Mouse (Mus musculus) lung, embryonic 16.5 days (tissue): ENCODE measurements around the gene Zfp663. TPM values are rescaled to one million over a fixed set of nuclear protein-coding genes. Genes with fewer than 3 reads are reported as not detected.

Experiments used
- ATAC-seq: fragments of 200-750 bp; cut with Nextera tagmentation; 2 replicates; pipeline ENCODE4 v1.8.0; 2017; ENCODE audit warnings: low read depth, mild to moderate bottlenecking, moderate library complexity
- H3K27ac ChIP-seq: fragments of 300-500 bp; sonication (generic); 2 replicates; pipeline ENCODE4 v1.5.1; 2014; ENCODE audit warnings: mild to moderate bottlenecking, control low read depth, low read length
- H3K27me3 ChIP-seq: fragments of 300-500 bp; sonication (generic); 2 replicates; pipeline ENCODE4 v1.6.1; 2014; ENCODE audit warnings: low read depth, low read length, mixed read lengths; ENCODE audit not compliant: control insufficient read depth, insufficient read depth
- H3K36me3 ChIP-seq: fragments of 300-500 bp; sonication (generic); 2 replicates; pipeline ENCODE4 v1.6.1; 2014; ENCODE audit warnings: low read length; ENCODE audit not compliant: control insufficient read depth, insufficient read depth
- H3K4me1 ChIP-seq: fragments of 300-500 bp; sonication (generic); replicated peaks from 2 replicates; pipeline ENCODE4 v1.6.1; 2014; ENCODE audit warnings: low read length, mixed read lengths; ENCODE audit not compliant: control insufficient read depth, insufficient read depth
- H3K4me2 ChIP-seq: fragments of 300-500 bp; sonication (generic); 2 replicates; pipeline ENCODE4 v1.6.1; 2014; ENCODE audit warnings: low read depth, low read length, control low read depth
- H3K4me3 ChIP-seq: fragments of 300-500 bp; sonication (generic); 2 replicates; pipeline ENCODE4 v1.5.1; 2014; ENCODE audit warnings: mild to moderate bottlenecking, low read length, control low read depth
- H3K9ac ChIP-seq: fragments of 300-500 bp; sonication (generic); 2 replicates; pipeline ENCODE4 v1.6.1; 2014; ENCODE audit warnings: low read length, control low read depth
- H3K9me3 ChIP-seq: fragments of 300-500 bp; sonication (generic); 2 replicates; pipeline ENCODE4 v1.6.1; 2016; ENCODE audit warnings: low read length; ENCODE audit not compliant: control insufficient read depth
- WGBS: fragments of 180-500 bp; shearing (Covaris S2); extraction: QIAGEN DNeasy Blood & Tissue Kit; methylation state at CpG from one replicate; pipeline ENCODE4 v1.1.7; 2014; 5-methylcytosine and 5-hydroxymethylcytosine counted together
- polyA plus RNA-seq: library from polyadenylated mRNA; unstranded; fragments of >200 nt; fragmentation: Nextera tagmentation; extraction: Ambion mirVana; gene quantifications from 2 replicates; pipeline ENCODE4 v1.2.1, GENCODE M21; 2015

The Zfp663 gene
- polyA plus RNA-seq, 1 experiment from 2014 or later: 1.9 TPM

GRCm38 (mm10) chr2:165398164-165398785 is 29.7 kb upstream of the Zfp663 start:
- no peak overlapping the region for H3K4me2 ChIP-seq
- no peaks in the 10 kb centered on the region for H3K27me3 ChIP-seq
- no peaks in the 10 kb centered on the region for H3K36me3 ChIP-seq
- ATAC-seq: no peak
- WGBS: 63% methylated on average over 15 of the region's 15 CpGs
- H3K9ac ChIP-seq: no peak overlapping the region
- H3K27ac ChIP-seq: no peak overlapping the region
- H3K4me3 ChIP-seq: no peak overlapping the region
- peaks cover 7% of the 10 kb centered on the region; the same call in 1 of the 2 replicates for H3K4me1 ChIP-seq
- no peaks in the 10 kb centered on the region for H3K9me3 ChIP-seq

GRCm38 (mm10) chr2:165397502-165398163 is 29.1 kb upstream of the Zfp663 start:
- H3K27ac ChIP-seq: no peak overlapping the region
- WGBS: 65% methylated on average over 23 of the region's 23 CpGs

GRCm38 (mm10) chr2:165396831-165397501 is 28.4 kb upstream of the Zfp663 start:
- Histone ChIP-seq H3K4me1 (peaks cover 7% of the 10 kb centered on the region; the same call in 1 of the 2 replicates), H3K27me3 (no peaks in the 10 kb centered on the region), H3K27ac (no peak overlapping the region), H3K9me3 (no peaks in the 10 kb centered on the region), H3K9ac (peak overlapping the region; percentile 14; the same call in 1 of the 2 replicates), H3K36me3 (no peaks in the 10 kb centered on the region), H3K4me2 (no peak overlapping the region), H3K4me3 (no peak overlapping the region)
- peak; percentile 34; the same call in 1 of the 2 replicates for ATAC-seq
- WGBS: 41% methylated on average over 20 of the region's 20 CpGs

More at GRCm38 (mm10) chr2:165397502-165398163, 29.1 kb upstream of the Zfp663 start:
- Histone ChIP-seq H3K9ac (no peak overlapping the region; the same call in 1 of the 2 replicates), H3K4me2 (no peak overlapping the region), H3K9me3 (no peaks in the 10 kb centered on the region), H3K36me3 (no peaks in the 10 kb centered on the region), H3K4me3 (no peak overlapping the region), H3K4me1 (peaks cover 7% of the 10 kb centered on the region; the same call in 1 of the 2 replicates), H3K27me3 (no peaks in the 10 kb centered on the region)
- 0 out of 2 replicates have a peak, but pooled peaks have one; percentile 45 for ATAC-seq

GRCm38 (mm10) chr2:165392156-165392555 is 23.6 kb upstream of the Zfp663 start:
- Histone ChIP-seq H3K4me1 (peaks cover 3% of the 10 kb centered on the region; the same call in 1 of the 2 replicates), H3K4me3 (no peak overlapping the region), H3K27ac (no peak overlapping the region), H3K9me3 (no peaks in the 10 kb centered on the region), H3K27me3 (no peaks in the 10 kb centered on the region), H3K36me3 (no peaks in the 10 kb centered on the region), H3K9ac (no peak overlapping the region), H3K4me2 (no peak overlapping the region)
- no peak for ATAC-seq
- WGBS: 81% methylated on average over 4 of the region's 4 CpGs

- no peak for ATAC-seq
- Histone ChIP-seq H3K27ac (no peak overlapping the region), H3K9ac (no peak overlapping the region), H3K36me3 (no peaks in the 10 kb centered on the region), H3K4me1 (peaks cover 4% of the 10 kb centered on the region), H3K4me2 (no peak overlapping the region), H3K9me3 (no peaks in the 10 kb centered on the region), H3K27me3 (no peaks in the 10 kb centered on the region), H3K4me3 (no peak overlapping the region)
- WGBS: 13% methylated on average over 8 of the region's 8 CpGs
Observed at GRCm38 (mm10) chr2:165391561-165391960, 23.0 kb upstream of the Zfp663 start.

- Histone ChIP-seq H3K27me3 (no peaks in the 10 kb centered on the region), H3K4me1 (peaks cover 4% of the 10 kb centered on the region), H3K9me3 (no peaks in the 10 kb centered on the region), H3K4me2 (no peak overlapping the region), H3K4me3 (no peak overlapping the region), H3K27ac (no peak overlapping the region), H3K36me3 (peaks cover 3% of the 10 kb centered on the region), H3K9ac (no peak overlapping the region)
- WGBS: 56% methylated on average over 6 of the region's 6 CpGs
- no peak for ATAC-seq
Observed at GRCm38 (mm10) chr2:165389299-165389952, 20.9 kb upstream of the Zfp663 start.

- Histone ChIP-seq H3K27me3 (no peaks in the 10 kb centered on the region), H3K9ac (peak within 1 kb of the TSS; percentile 96), H3K4me2 (peak within 1 kb of the TSS; percentile 79), H3K9me3 (no peaks in the 10 kb centered on the region), H3K4me1 (peaks cover 4% of the 10 kb centered on the region), H3K27ac (peak within 1 kb of the TSS; percentile 83), H3K4me3 (peak within 1 kb of the TSS; percentile 84), H3K36me3 (peaks cover 13% of the 10 kb centered on the region)
- peak; percentile 96 for ATAC-seq
- under 1% methylated on average over 36 of the region's 40 CpGs for WGBS
Observed at GRCm38 (mm10) chr2:165387844-165388495, 19.4 kb upstream of the Zfp663 start, which contains the start of gene Zfp334. Gene Zfp334 (minus strand): TSS chr2:165388259.

- peak overlapping the region; percentile 96 for H3K9ac ChIP-seq
- H3K4me1 ChIP-seq: peaks cover 4% of the 10 kb centered on the region
- H3K27ac ChIP-seq: peak overlapping the region; percentile 83
- peak overlapping the region; percentile 84 for H3K4me3 ChIP-seq
- peaks cover 19% of the 10 kb centered on the region for H3K36me3 ChIP-seq
- no peaks in the 10 kb centered on the region for H3K9me3 ChIP-seq
- no peak for ATAC-seq
- H3K4me2 ChIP-seq: peak overlapping the region; percentile 79
- 5% methylated on average over 4 of the region's 4 CpGs for whole genome bisulfite sequencing
- H3K27me3 ChIP-seq: no peaks in the 10 kb centered on the region
Observed at GRCm38 (mm10) chr2:165387370-165387769, 18.8 kb upstream of the Zfp663 start.
